Comparison of ENCODE assay signal across 8 mouse cellular contexts in genomic region chr14:118795915-118796693, GRCm38 (mm10). TPM values are rescaled to one million over a fixed set of nuclear protein-coding genes. Genes with fewer than 3 reads are reported as not detected.
DNase-seq lines count a peak whose midpoint lies in the region; ATAC-seq lines count a peak whose summit lies in the region.

No protein-coding gene starts in this region.

- no peak overlapping the region for H3K9ac ChIP-seq in midbrain, embryonic 15.5 days
- no peak overlapping the region for H3K9ac ChIP-seq in midbrain, embryonic 16.5 days (ENCODE audit: low read depth, low read length)
- H3K9ac ChIP-seq in liver, embryonic 12.5 days = peak overlapping the region; percentile 73

- H3K27ac ChIP-seq in midbrain, embryonic 15.5 days = no peak overlapping the region
- no peak overlapping the region for H3K27ac ChIP-seq in midbrain, embryonic 16.5 days (ENCODE audit: low read length)
- H3K27ac ChIP-seq in liver, embryonic 12.5 days = peak overlapping the region; percentile 100

- WGBS in midbrain, embryonic 15.5 days = 66% methylated on average over 10 of the region's 10 CpGs
- WGBS in midbrain, embryonic 16.5 days = 64% methylated on average over 10 of the region's 10 CpGs
- WGBS in liver, embryonic 12.5 days (ENCODE audit: insufficient replicate concordance) = 8% methylated on average over 10 of the region's 10 CpGs

- H3K4me2 ChIP-seq in midbrain, embryonic 15.5 days = no peak overlapping the region
- no peak overlapping the region for H3K4me2 ChIP-seq in midbrain, embryonic 16.5 days (ENCODE audit: low read length)
- H3K4me2 ChIP-seq in liver, embryonic 12.5 days = peak overlapping the region; percentile 71

- H3K4me3 ChIP-seq in midbrain, embryonic 15.5 days = no peak overlapping the region
- H3K4me3 ChIP-seq in midbrain, embryonic 16.5 days (ENCODE audit: low read depth, low read length) = no peak overlapping the region
- H3K4me3 ChIP-seq in liver, embryonic 12.5 days = peak overlapping the region; percentile 42

- H3K36me3 ChIP-seq in midbrain, embryonic 15.5 days (replicated peaks) = no peaks in the 10 kb centered on the region
- no peaks in the 10 kb centered on the region for H3K36me3 ChIP-seq in midbrain, embryonic 16.5 days (ENCODE audit: control insufficient read depth, insufficient read depth, low read length)
- H3K36me3 ChIP-seq in liver, embryonic 12.5 days = no peaks in the 10 kb centered on the region

- peak; percentile 25 for DNase-seq in embryo, embryonic 10 days (ENCODE audit: low spot score)
- no peak for DNase-seq in embryo, embryonic 11 days
- peak; percentile 43 to 61 for DNase-seq in thymus, postnatal 36 days
- no peak for DNase-seq in testis, postnatal 14 days (ENCODE audit: low spot score)
- no peak for DNase-seq in frontal cortex, postnatal 10 days (ENCODE audit: low spot score in 2 of 2)

- no peaks in the 10 kb centered on the region for H3K4me1 ChIP-seq in midbrain, embryonic 15.5 days
- H3K4me1 ChIP-seq in midbrain, embryonic 16.5 days (ENCODE audit: control insufficient read depth, insufficient read depth, low read length) = no peaks in the 10 kb centered on the region; the same call in 1 of the 2 replicates
- H3K4me1 ChIP-seq in liver, embryonic 12.5 days = peaks cover 89% of the 10 kb centered on the region

- ATAC-seq in midbrain, embryonic 15.5 days (replicated peaks) = 0 out of 2 replicates have a peak, but pooled peaks have one; percentile 40
- no peak for ATAC-seq in midbrain, embryonic 16.5 days
- peak; percentile 93 for ATAC-seq in liver, embryonic 12.5 days

- H3K27me3 ChIP-seq in midbrain, embryonic 15.5 days (replicated peaks) = no peaks in the 10 kb centered on the region
- H3K27me3 ChIP-seq in midbrain, embryonic 16.5 days (ENCODE audit: control insufficient read depth, insufficient read depth, low read depth, low read length) = no peaks in the 10 kb centered on the region
- H3K27me3 ChIP-seq in liver, embryonic 12.5 days (replicated peaks) = peaks cover 7% of the 10 kb centered on the region

- no peaks in the 10 kb centered on the region for H3K9me3 ChIP-seq in midbrain, embryonic 15.5 days
- no peaks in the 10 kb centered on the region for H3K9me3 ChIP-seq in midbrain, embryonic 16.5 days (replicated peaks; ENCODE audit: control insufficient read depth, low read length, poor library complexity, severe bottlenecking)
- H3K9me3 ChIP-seq in liver, embryonic 12.5 days (replicated peaks) = no peaks in the 10 kb centered on the region

RNA-seq across cellular contexts. Expression of gene Cldn10, which starts 8.4 kb away (rescaled TPM):
- polyA plus RNA-seq in midbrain, embryonic 15.5 days (2015; fragmentation: Nextera tagmentation; extraction: Ambion mirVana) = 1.8 TPM in 2 replicates
- polyA plus RNA-seq in midbrain, embryonic 16.5 days (2015; fragmentation: Nextera tagmentation; extraction: Ambion mirVana) = 1.5 and 7.2 TPM in 2 replicates
- polyA plus RNA-seq in liver, embryonic 12.5 days (2016; fragmentation: Nextera tagmentation; extraction: Ambion mirVana) = 0.17 and 0.30 TPM in 2 replicates

Comparison
In these comparisons a context has a peak if more than half of its experiments do, and no peak if none do; other contexts are left out.
1. DNase-seq: peak in embryo, embryonic 10 days (single experiment) and thymus, postnatal 36 days (2 of 2); none in embryo, embryonic 11 days (single experiment), testis, postnatal 14 days (single experiment) and frontal cortex, postnatal 10 days (0 of 2).